Mouse (Mus musculus): ENCODE measurements around the gene Lrrc39. TPM values are rescaled to one million over a fixed set of nuclear protein-coding genes. Genes with fewer than 3 reads are reported as not detected.

The Lrrc39 gene
- polyA plus RNA-seq, 1 experiment from 2014 or later = 29.9 TPM

GRCm38 (mm10) chr3:116614295-116614892 is 51.6 kb downstream of the Lrrc39 start, which contains the start of gene Trmt13:
Gene Trmt13, minus strand, starts transcription at chr3:116614587.
- Histone ChIP-seq H3K9ac (no peak within 1 kb of the TSS), H3K9me3 (no peaks in the 10 kb centered on the region), H3K4me1 (no peaks in the 10 kb centered on the region), H3K27ac (replicated peaks) (no peak within 1 kb of the TSS), H3K4me3 (no peak within 1 kb of the TSS), H3K27me3 (replicated peaks) (no peaks in the 10 kb centered on the region), H3K36me3 (peaks cover 71% of the 10 kb centered on the region), H3K4me2 (no peak within 1 kb of the TSS)
- WGBS = 83% methylated on average over 10 of the region's 10 CpGs
- ATAC-seq (ENCODE audit: extremely low read depth, insufficient number of reproducible peaks, low FRiP score, low TSS enrichment) = no peak

- Histone ChIP-seq H3K27ac (replicated peaks) (no peak overlapping the region), H3K27me3 (replicated peaks) (no peaks in the 10 kb centered on the region), H3K4me2 (no peak overlapping the region), H3K36me3 (peaks cover 72% of the 10 kb centered on the region), H3K9me3 (no peaks in the 10 kb centered on the region), H3K4me1 (no peaks in the 10 kb centered on the region), H3K9ac (no peak overlapping the region), H3K4me3 (no peak overlapping the region)
- WGBS = 80% methylated on average over 8 of the region's 8 CpGs
- ATAC-seq (ENCODE audit: extremely low read depth, insufficient number of reproducible peaks, low FRiP score, low TSS enrichment) = no peak
Observed at GRCm38 (mm10) chr3:116615318-116616068, 52.7 kb downstream of the Lrrc39 start.

GRCm38 (mm10) chr3:116618855-116619254 is 56.1 kb downstream of the Lrrc39 start:
- peaks cover 79% of the 10 kb centered on the region for H3K36me3 ChIP-seq
- ATAC-seq (ENCODE audit: extremely low read depth, insufficient number of reproducible peaks, low FRiP score, low TSS enrichment) = no peak
- no peaks in the 10 kb centered on the region for H3K27me3 ChIP-seq (replicated peaks)
- 74% methylated on average over 6 of the region's 6 CpGs for WGBS
- no peaks in the 10 kb centered on the region for H3K4me1 ChIP-seq
- H3K27ac ChIP-seq (replicated peaks) = no peak overlapping the region
- H3K4me3 ChIP-seq = no peak overlapping the region
- no peak overlapping the region for H3K4me2 ChIP-seq
- no peaks in the 10 kb centered on the region for H3K9me3 ChIP-seq
- no peak overlapping the region for H3K9ac ChIP-seq

GRCm38 (mm10) chr3:116620636-116621370 is 58.0 kb downstream of the Lrrc39 start:
- Histone ChIP-seq H3K4me2 (no peak overlapping the region), H3K9me3 (no peaks in the 10 kb centered on the region), H3K27ac (replicated peaks) (no peak overlapping the region), H3K9ac (no peak overlapping the region), H3K36me3 (peaks cover 59% of the 10 kb centered on the region), H3K4me1 (no peaks in the 10 kb centered on the region), H3K27me3 (replicated peaks) (no peaks in the 10 kb centered on the region), H3K4me3 (no peak overlapping the region)
- ATAC-seq (ENCODE audit: extremely low read depth, insufficient number of reproducible peaks, low FRiP score, low TSS enrichment) = no peak
- WGBS = 83% methylated on average over 7 of the region's 7 CpGs

GRCm38 (mm10) chr3:116622641-116623040 is 59.9 kb downstream of the Lrrc39 start:
- Histone ChIP-seq H3K36me3 (peaks cover 57% of the 10 kb centered on the region), H3K4me3 (no peak overlapping the region), H3K9ac (no peak overlapping the region), H3K4me2 (no peak overlapping the region), H3K9me3 (no peaks in the 10 kb centered on the region), H3K4me1 (no peaks in the 10 kb centered on the region), H3K27ac (replicated peaks) (no peak overlapping the region), H3K27me3 (replicated peaks) (no peaks in the 10 kb centered on the region)
- ATAC-seq (ENCODE audit: extremely low read depth, insufficient number of reproducible peaks, low FRiP score, low TSS enrichment) = no peak
- 93% methylated on average over 7 of the region's 7 CpGs for WGBS

- ATAC-seq (ENCODE audit: extremely low read depth, insufficient number of reproducible peaks, low FRiP score, low TSS enrichment) = no peak
- Histone ChIP-seq H3K27me3 (replicated peaks) (no peaks in the 10 kb centered on the region), H3K9me3 (no peaks in the 10 kb centered on the region), H3K4me3 (no peak overlapping the region), H3K27ac (replicated peaks) (no peak overlapping the region), H3K36me3 (peaks cover 73% of the 10 kb centered on the region), H3K4me2 (no peak overlapping the region), H3K9ac (no peak overlapping the region), H3K4me1 (peaks cover 12% of the 10 kb centered on the region)
- WGBS = 66% methylated on average over 1 of the region's 1 CpGs
Observed at GRCm38 (mm10) chr3:116631459-116631858, 68.7 kb downstream of the Lrrc39 start.

Other genes starting within 250 kb of the Lrrc39 start
- 3.6 and 3.9 TPM in 2 replicates for gene Cdc14a, start 138.9 kb upstream of the Lrrc39 start, polyA plus RNA-seq (2015; fragmentation: Nextera tagmentation; extraction: Ambion mirVana)
- 52.9 and 59.4 TPM in 2 replicates for gene Rtca, start 54.8 kb upstream of the Lrrc39 start, polyA plus RNA-seq (2015; fragmentation: Nextera tagmentation; extraction: Ambion mirVana)
- 20.2 and 22.5 TPM in 2 replicates for gene Dbt, start 49.9 kb upstream of the Lrrc39 start, polyA plus RNA-seq (2015; fragmentation: Nextera tagmentation; extraction: Ambion mirVana)
- 11.7 and 15.7 TPM in 2 replicates for gene Sass6, start 32.0 kb downstream of the Lrrc39 start, polyA plus RNA-seq (2015; fragmentation: Nextera tagmentation; extraction: Ambion mirVana)
- gene Trmt13, start 51.6 kb downstream of the Lrrc39 start, polyA plus RNA-seq (2015; fragmentation: Nextera tagmentation; extraction: Ambion mirVana) = 18.6 and 18.8 TPM in 2 replicates
- gene Mfsd14a, start 99.7 kb downstream of the Lrrc39 start, polyA plus RNA-seq (2015; fragmentation: Nextera tagmentation; extraction: Ambion mirVana) = 49.7 and 54.6 TPM in 2 replicates
- gene Gm43191, start 118.3 kb downstream of the Lrrc39 start, polyA plus RNA-seq (2015; fragmentation: Nextera tagmentation; extraction: Ambion mirVana) = not detected in 2 replicates
- gene Slc35a3, start 149.9 kb downstream of the Lrrc39 start, polyA plus RNA-seq (2015; fragmentation: Nextera tagmentation; extraction: Ambion mirVana) = 8.7 and 10.3 TPM in 2 replicates
- gene Agl, start 245.2 kb downstream of the Lrrc39 start, polyA plus RNA-seq (2015; fragmentation: Nextera tagmentation; extraction: Ambion mirVana) = 43.3 and 44.3 TPM in 2 replicates

All from heart, embryonic 13.5 days (tissue).